26 mouse cellular contexts compared by ENCODE assay signal in genomic region chr17:12076816-12077215, GRCm38 (mm10). TPM values are rescaled to one million over a fixed set of nuclear protein-coding genes. Genes with fewer than 3 reads are reported as not detected.
DNase-seq lines count a peak whose midpoint lies in the region; ATAC-seq and TF ChIP-seq lines count a peak whose summit lies in the region.
"Had no signal": no experiment of that assay in that cellular context is flagged by ENCODE, and none has a peak within 500 bp of the region (broad histone marks: within the 10 kb centered on the region; RNA-seq: fewer than 3 reads in every experiment).

No protein-coding gene starts in this region.

- H3K27me3 ChIP-seq in hindbrain, embryonic 10.5 days (ENCODE audit: insufficient read depth, poor library complexity, severe bottlenecking), result no peaks in the 10 kb centered on the region
- H3K27me3 ChIP-seq in hindbrain, embryonic 13.5 days, result no peaks in the 10 kb centered on the region
- H3K27me3 ChIP-seq: embryonic facial prominence, embryonic 13.5 days; forebrain, embryonic 12.5 days; forebrain, embryonic 15.5 days; hindbrain, embryonic 15.5 days; intestine, embryonic 15.5 days; Patski had no signal

- whole genome bisulfite sequencing in hindbrain, embryonic 10.5 days, result 38% methylated on average over 2 of the region's 2 CpGs
- WGBS in hindbrain, embryonic 13.5 days, result 34% methylated on average over 2 of the region's 2 CpGs

- no peak overlapping the region for H3K4me2 ChIP-seq in hindbrain, embryonic 13.5 days
- H3K4me2 ChIP-seq: embryonic facial prominence, embryonic 13.5 days; forebrain, embryonic 12.5 days; forebrain, embryonic 15.5 days; hindbrain, embryonic 15.5 days; intestine, embryonic 15.5 days had no signal

- 0 out of 2 replicates have a peak, but pooled peaks cover 8% of the 10 kb centered on the region for H3K4me1 ChIP-seq in hindbrain, embryonic 10.5 days (replicated peaks)
- peaks cover 6% of the 10 kb centered on the region; the same call in 1 of the 2 replicates for H3K4me1 ChIP-seq in hindbrain, embryonic 13.5 days (replicated peaks)
- H3K4me1 ChIP-seq in ES-E14 (ENCODE audit: control insufficient read depth in 2 of 2, insufficient read depth in 2 of 2, low read length in 2 of 2, poor library complexity in 1 of 2), result peaks cover 0 to 3% of the 10 kb centered on the region in 2 experiments; a peak in 1 of 4 replicates
- H3K4me1 ChIP-seq: forebrain, embryonic 12.5 days; forebrain, embryonic 15.5 days; hindbrain, embryonic 15.5 days had no signal

- no peak overlapping the region for H3K27ac ChIP-seq in hindbrain, embryonic 10.5 days
- no peak overlapping the region for H3K27ac ChIP-seq in hindbrain, embryonic 13.5 days
- no peak overlapping the region for H3K27ac ChIP-seq in ES-E14 (ENCODE audit: insufficient read depth, low read depth, low read length, poor library complexity, severe bottlenecking)
- H3K27ac ChIP-seq: embryonic facial prominence, embryonic 10.5 days; embryonic facial prominence, embryonic 13.5 days; forebrain, embryonic 12.5 days; forebrain, embryonic 15.5 days; hindbrain, embryonic 15.5 days; intestine, embryonic 15.5 days had no signal

- H3K36me3 ChIP-seq in hindbrain, embryonic 10.5 days, result no peaks in the 10 kb centered on the region
- no peaks in the 10 kb centered on the region for H3K36me3 ChIP-seq in hindbrain, embryonic 13.5 days
- H3K36me3 ChIP-seq in ES-E14 (ENCODE audit: control insufficient read depth, insufficient read depth, low read length, poor library complexity, severe bottlenecking), result no peaks in the 10 kb centered on the region
- H3K36me3 ChIP-seq: embryonic facial prominence, embryonic 10.5 days; embryonic facial prominence, embryonic 13.5 days; forebrain, embryonic 12.5 days; forebrain, embryonic 15.5 days; G1E; hindbrain, embryonic 15.5 days; intestine, embryonic 15.5 days had no signal

- 0 out of 2 replicates have a peak, but pooled peaks cover 3% of the 10 kb centered on the region for H3K9me3 ChIP-seq in hindbrain, embryonic 10.5 days
- no peaks in the 10 kb centered on the region for H3K9me3 ChIP-seq in hindbrain, embryonic 13.5 days
- no peaks in the 10 kb centered on the region for H3K9me3 ChIP-seq in ES-E14 (ENCODE audit: control insufficient read depth, insufficient read depth, low read depth, low read length)
- H3K9me3 ChIP-seq: embryonic facial prominence, embryonic 13.5 days; forebrain, embryonic 12.5 days; forebrain, embryonic 15.5 days; G1E; hindbrain, embryonic 15.5 days; intestine, embryonic 15.5 days had no signal

- in situ Hi-C loops in ES-E14 (cut with MboI; ENCODE audit: low sequenced_read_pairs in 2 of 2, unreplicated experiment in 2 of 2), result no loop called here

- no peak for ATAC-seq in hindbrain, embryonic 13.5 days (ENCODE audit: low FRiP score)
- ATAC-seq: activated CD4-positive, CD25-positive, alpha-beta regulatory T cell, adult 4 months; CD4-positive, CD25-positive, alpha-beta regulatory T cell, adult 4 months; forebrain, embryonic 15.5 days; intestine, embryonic 15.5 days; Patski had no signal

- no peak overlapping the region for H3K4me3 ChIP-seq in hindbrain, embryonic 10.5 days
- no peak overlapping the region for H3K4me3 ChIP-seq in hindbrain, embryonic 13.5 days
- H3K4me3 ChIP-seq in ES-E14 (ENCODE audit: insufficient read depth in 1 of 2, low read depth in 1 of 2, low read length in 2 of 2, poor library complexity in 1 of 2, severe bottlenecking in 1 of 2), result no peak overlapping the region
- H3K4me3 ChIP-seq: embryonic facial prominence, embryonic 10.5 days; embryonic facial prominence, embryonic 13.5 days; erythroblast, embryonic 14.5 days; forebrain, embryonic 12.5 days; forebrain, embryonic 15.5 days; hindbrain, embryonic 15.5 days; intestine, embryonic 15.5 days had no signal

- DNase-seq in hindbrain, embryonic 10.5 days (ENCODE audit: low spot score), result peak; percentile 11
- DNase-seq in ES-CJ7 (ENCODE audit: low read depth, low spot score), result peak; percentile 55
- peak; percentile 6 for DNase-seq in ES-E14 (ENCODE audit: low read depth, low spot score)
- DNase-seq in embryo, embryonic 10.5 days (ENCODE audit: low spot score), result peak; percentile 51
- DNase-seq in lung, postnatal 36 days, result no peak
- no peak for DNase-seq in spleen, adult 18-20 months
- DNase-seq in adrenal gland, postnatal 10 days, result no peak
- DNase-seq: adrenal gland, adult 8-10 months; cerebellum, adult 2 months; cerebellum, adult 9-11 months; cerebellum, postnatal 25 days; gastrocnemius, postnatal 25 days; heart, adult 18-20 months; kidney, adult 11 months had no signal

- H3K9ac ChIP-seq in hindbrain, embryonic 13.5 days, result no peak overlapping the region
- no peak overlapping the region for H3K9ac ChIP-seq in ES-E14 (ENCODE audit: insufficient read depth, low read depth, low read length, poor library complexity, severe bottlenecking)
- H3K9ac ChIP-seq: embryonic facial prominence, embryonic 13.5 days; forebrain, embryonic 12.5 days; forebrain, embryonic 15.5 days; hindbrain, embryonic 15.5 days; intestine, embryonic 15.5 days had no signal

TF ChIP-seq in ES-E14, 5 proteins besides CTCF, POLR2A, EP300 and RAD21:
- TF ChIP-seq ZNF384 (IDR thresholded peaks at IDR 0.05; ENCODE audit: low read depth, low read length) (no peak), ZC3H11A (IDR thresholded peaks at IDR 0.05; ENCODE audit: borderline replicate concordance, low read depth, low read length) (no peak), MAFK (IDR thresholded peaks at IDR 0.05; ENCODE audit: insufficient read depth, low read depth, low read length) (no peak), HCFC1 (IDR thresholded peaks at IDR 0.05; ENCODE audit: borderline replicate concordance, insufficient read depth, low read length) (no peak), CHD2 (IDR thresholded peaks at IDR 0.05; ENCODE audit: low read depth, low read length) (no peak)
TF ChIP-seq in ES-E14: peak in this region for 0.

RNA-seq across cellular contexts. Expression of gene Agpat4, which starts 41.7 kb away (rescaled TPM):
- polyA plus RNA-seq in hindbrain, embryonic 10.5 days (2016; fragmentation: Nextera tagmentation; extraction: Ambion mirVana), result 44.4 and 47.0 TPM in 2 replicates
- 55.2 and 60.2 TPM in 2 replicates for polyA plus RNA-seq in hindbrain, embryonic 13.5 days (2015; fragmentation: Nextera tagmentation; extraction: Ambion mirVana)
- total RNA-seq in ES-E14 (2012; rRNA removed), result 45.7 and 92.8 TPM in 2 replicates
- 10 to 100 TPM; 19.9 to 21.0 TPM for total RNA-seq in adrenal gland, postnatal 10 days (2021)

Comparison
In these comparisons a context has a peak if more than half of its experiments do, and no peak if none do; other contexts are left out.
1. DNase-seq: peak in hindbrain, embryonic 10.5 days (single experiment), ES-CJ7 (single experiment), ES-E14 (single experiment) and embryo, embryonic 10.5 days (single experiment); none in lung, postnatal 36 days (single experiment), spleen, adult 18-20 months (0 of 2) and adrenal gland, postnatal 10 days (single experiment).